Mouse (Mus musculus) testis, adult 2 months (tissue): ENCODE measurements around the gene Wwtr1.

Experiments used
- CTCF ChIP-seq: fragments of 200-500 bp; IDR thresholded peaks from 2 replicates; pipeline ENCODE4 v1.5.1; 2012; ENCODE audit warnings: low read depth, mild to moderate bottlenecking, inconsistent platforms, low read length, moderate library complexity; ENCODE audit not compliant: control insufficient read depth, insufficient read depth, insufficient replicate concordance
- POLR2A ChIP-seq: fragments of 200-500 bp; IDR thresholded peaks from 2 replicates; pipeline ENCODE4 v1.6.1; 2012; ENCODE audit warnings: low read depth, mild to moderate bottlenecking, inconsistent platforms, low read length, moderate library complexity; ENCODE audit not compliant: control insufficient read depth

- TF ChIP-seq POLR2A (no peak), CTCF (no peak)
Measured at GRCm38 (mm10) chr3:57420233-57420632, 155.5 kb downstream of the Wwtr1 start.
